Mouse (Mus musculus) heart, postnatal 0 days (tissue): ENCODE measurements around the gene Gm37240.

Source experiments
- CTCF ChIP-seq: IDR thresholded peaks from 2 replicates; pipeline ENCODE4 v1.5.1; 2016; ENCODE audit warnings: antibody characterized with exemption, control low read depth, low read depth
- EP300 ChIP-seq: IDR thresholded peaks from 2 replicates; pipeline ENCODE4 v1.6.1; 2016; ENCODE audit warnings: antibody characterized with exemption, low read depth

- TF ChIP-seq CTCF = no peak
- TF ChIP-seq EP300 = no peak
Observed at GRCm38 (mm10) chr3:84814762-84815381, 1072.4 kb downstream of the Gm37240 start, which contains the start of gene Fbxw7.
